Mouse (Mus musculus) thymus, adult 2 months (tissue): ENCODE measurements around the gene Fam3a.

Experiments
- CTCF ChIP-seq: fragments of 200-500 bp; IDR thresholded peaks from 2 replicates; pipeline ENCODE4 v1.5.1; 2012; ENCODE audit warnings: mild to moderate bottlenecking, control low read depth, low read length, moderate library complexity, borderline replicate concordance; ENCODE audit not compliant: control insufficient read depth, poor library complexity, insufficient read depth; ENCODE audit errors: extremely low read depth
- POLR2A ChIP-seq: fragments of 200-500 bp; IDR thresholded peaks from 2 replicates; pipeline ENCODE4 v1.6.1; 2012; ENCODE audit warnings: mild to moderate bottlenecking, low read length, control low read depth, moderate library complexity; ENCODE audit not compliant: control insufficient read depth, poor library complexity, insufficient read depth; ENCODE audit errors: extremely low read depth

DNA sequence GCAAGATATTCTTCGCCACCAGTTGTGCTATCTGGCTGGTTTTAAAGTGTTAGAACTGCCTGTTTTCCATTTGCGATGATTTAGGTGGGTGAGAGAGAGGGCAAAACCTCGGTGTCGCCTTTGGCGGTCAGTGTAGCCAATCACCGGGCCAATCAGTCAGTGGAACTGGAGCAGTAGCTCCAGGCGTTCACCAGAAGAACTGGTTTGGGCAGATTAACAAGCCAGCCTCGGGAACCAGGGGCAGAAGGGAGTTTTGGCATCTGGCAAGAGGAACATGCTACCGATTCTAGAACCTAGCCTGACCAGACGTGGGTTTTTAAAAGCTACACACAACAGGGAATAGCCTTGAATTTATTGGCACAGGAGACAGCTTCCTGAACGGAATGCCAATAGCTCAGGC is 33.9 kb downstream of the Fam3a start:
- TF ChIP-seq POLR2A (no peak), CTCF (no peak)
